Mouse (Mus musculus): ENCODE measurements around the gene Prmt1. TPM values are rescaled to one million over a fixed set of nuclear protein-coding genes. Genes with fewer than 3 reads are reported as not detected.

Prmt1 gene
- polyA plus RNA-seq, 2 experiments: 51.2 to 168 TPM

DNA sequence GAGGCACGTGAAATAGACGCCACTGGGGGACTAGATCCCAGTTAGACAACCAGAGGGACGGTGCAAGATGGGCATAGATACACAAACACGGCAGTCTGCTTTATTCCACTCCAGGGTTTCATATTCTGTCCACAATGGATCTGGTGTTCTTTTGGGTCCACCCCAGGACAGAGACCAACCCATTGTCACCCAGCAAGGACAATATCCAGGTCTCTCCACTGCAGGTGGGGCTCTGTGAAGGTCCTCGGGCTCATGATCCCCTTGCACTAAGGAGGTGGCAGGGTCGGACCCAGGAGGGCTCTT lies 11.3 kb downstream of the Prmt1 start:
- DNase-seq (ENCODE audit: low read depth in 3 of 3, low spot score in 3 of 3): no peak
- H3K36me3 ChIP-seq (replicated peaks; ENCODE audit: control insufficient read depth, insufficient read depth, low read depth): peaks cover 27% of the 10 kb centered on the region
- H3K4me2 ChIP-seq (ENCODE audit: low read depth): peak overlapping the region; percentile 67
- H3K9ac ChIP-seq (replicated peaks): no peak overlapping the region
- no peak overlapping the region for H3K4me3 ChIP-seq (ENCODE audit: insufficient read depth in 1 of 2, low read depth in 2 of 2, low read length in 2 of 2)
- TF ChIP-seq CTCF (IDR thresholded peaks at IDR 0.05; ENCODE audit: low read depth) (no peak), EP300 (IDR thresholded peaks at IDR 0.05; ENCODE audit: low read depth) (no peak)
- peaks cover 13 to 20% of the 10 kb centered on the region in 2 experiments for H3K4me1 ChIP-seq (replicated peaks; ENCODE audit: control insufficient read depth in 2 of 2, insufficient read depth in 2 of 2, low read length in 1 of 2)
- H3K27ac ChIP-seq: peak overlapping the region; percentile 20
- no peaks in the 10 kb centered on the region for H3K27me3 ChIP-seq (ENCODE audit: control insufficient read depth, insufficient read depth, low read length)
- no peak for ATAC-seq (ENCODE audit: insufficient read depth)
- WGBS (ENCODE audit: insufficient replicate concordance): 25% methylated on average over 6 of the region's 6 CpGs
- no peaks in the 10 kb centered on the region for H3K9me3 ChIP-seq (ENCODE audit: control insufficient read depth, low read length)

DNA sequence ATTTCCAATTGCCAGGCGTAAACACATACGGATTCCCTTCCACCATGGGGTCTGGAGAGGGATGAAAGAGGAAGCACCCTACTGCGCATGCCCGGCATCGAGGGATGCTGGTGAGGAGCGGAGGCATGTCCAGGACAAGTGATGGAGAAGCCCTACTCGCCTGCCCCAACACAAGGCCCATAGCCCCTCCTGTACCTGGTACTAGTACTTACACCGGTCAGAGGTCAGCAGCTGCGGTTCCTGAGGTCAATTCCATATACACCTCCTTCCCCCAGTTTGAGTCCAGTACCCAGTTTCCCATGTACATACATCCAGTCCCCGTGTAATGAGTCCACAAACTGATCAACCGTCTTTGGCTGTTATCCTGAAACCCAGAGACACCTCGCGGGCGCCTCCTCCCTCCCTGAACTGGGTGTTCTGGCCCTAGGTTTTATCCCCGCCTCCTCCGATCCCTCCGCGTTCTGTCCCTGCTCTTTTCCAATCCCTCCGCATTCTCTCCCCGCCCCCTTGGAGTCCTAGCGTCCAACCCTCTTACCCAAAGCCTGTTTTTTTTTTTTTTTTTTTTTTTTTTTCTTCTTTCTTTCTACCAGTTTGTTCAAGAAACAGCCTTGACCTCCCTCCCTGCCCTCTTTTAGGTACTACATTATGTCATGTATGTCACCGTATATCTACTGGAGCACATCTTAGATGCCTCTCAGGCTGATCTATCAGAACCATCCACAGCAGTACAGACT lies 11.8 kb downstream of the Prmt1 start, which contains the start of gene Cpt1c:
Gene Cpt1c, minus strand, starts transcription at position 469 of the 734 bp plus-strand sequence.
- WGBS (ENCODE audit: insufficient replicate concordance): 5% methylated on average over 22 of the region's 22 CpGs
- no peaks in the 10 kb centered on the region for H3K9me3 ChIP-seq (ENCODE audit: control insufficient read depth, low read length)
- H3K4me3 ChIP-seq (ENCODE audit: insufficient read depth in 1 of 2, low read depth in 2 of 2, low read length in 2 of 2): peak within 1 kb of the TSS; percentile 29 to 50
- peaks cover 25% of the 10 kb centered on the region for H3K36me3 ChIP-seq (replicated peaks; ENCODE audit: control insufficient read depth, insufficient read depth, low read depth)
- TF ChIP-seq EP300 (IDR thresholded peaks at IDR 0.05; ENCODE audit: low read depth) (peak; percentile 32; the same call in 1 of the 2 replicates), CTCF (IDR thresholded peaks at IDR 0.05; ENCODE audit: low read depth) (0 out of 2 replicates have a peak, but pooled peaks have one; percentile 19)
- peak within 1 kb of the TSS; percentile 16; the same call in 1 of the 2 replicates for H3K9ac ChIP-seq (replicated peaks)
- ATAC-seq (ENCODE audit: insufficient read depth) (peak; percentile 65), DNase-seq (ENCODE audit: low read depth in 3 of 3, low spot score in 3 of 3) (peak; percentile 57 to 74 (median 65))
- H3K4me1 ChIP-seq (replicated peaks; ENCODE audit: control insufficient read depth in 2 of 2, insufficient read depth in 2 of 2, low read length in 1 of 2): peaks cover 13 to 23% of the 10 kb centered on the region in 2 experiments
- H3K27me3 ChIP-seq (ENCODE audit: control insufficient read depth, insufficient read depth, low read length): no peaks in the 10 kb centered on the region
- H3K27ac ChIP-seq: peak within 1 kb of the TSS; percentile 59
- peak within 1 kb of the TSS; percentile 67 for H3K4me2 ChIP-seq (ENCODE audit: low read depth)

DNA sequence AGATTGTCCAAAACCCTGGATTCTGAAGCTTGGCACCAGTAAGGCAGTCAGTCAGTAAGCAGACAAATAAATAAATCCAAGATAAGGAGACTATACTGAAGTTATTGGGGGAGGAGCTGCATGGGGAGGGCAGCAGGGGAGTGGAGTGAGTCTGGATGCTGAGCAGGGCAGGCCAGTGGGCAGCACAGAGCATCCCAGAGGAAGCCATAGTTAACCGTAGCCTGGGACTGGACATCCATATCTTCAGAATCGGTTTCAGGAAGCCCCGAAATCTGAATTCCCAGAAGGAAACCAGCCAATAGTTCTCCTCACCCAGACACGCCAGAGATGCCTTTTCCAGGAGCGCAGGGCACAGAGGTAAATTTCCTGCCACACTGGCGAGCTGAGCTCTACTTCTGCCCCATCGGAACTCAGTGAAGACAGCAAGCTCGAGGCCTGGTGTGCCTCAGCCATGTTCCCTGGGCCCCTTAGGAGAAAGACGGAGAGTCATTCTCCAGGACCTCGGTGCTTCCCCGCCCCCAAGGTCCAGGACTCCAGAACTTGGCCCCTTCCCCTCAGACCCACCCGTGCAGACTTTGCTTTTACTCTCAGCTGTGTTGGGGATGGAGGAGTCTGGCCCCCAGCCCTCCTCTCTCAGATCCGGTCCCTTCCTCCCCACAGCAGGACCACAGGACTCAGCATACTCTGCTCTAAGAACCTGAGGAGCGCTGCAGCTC lies 12.8 kb downstream of the Prmt1 start:
- H3K9ac ChIP-seq (replicated peaks): no peak overlapping the region; the same call in 1 of the 2 replicates
- H3K27me3 ChIP-seq (ENCODE audit: control insufficient read depth, insufficient read depth, low read length): no peaks in the 10 kb centered on the region
- H3K36me3 ChIP-seq (replicated peaks; ENCODE audit: control insufficient read depth, insufficient read depth, low read depth): peaks cover 17% of the 10 kb centered on the region
- H3K4me2 ChIP-seq (ENCODE audit: low read depth): peak overlapping the region; percentile 67
- no peak for TF ChIP-seq EP300 (IDR thresholded peaks at IDR 0.05; ENCODE audit: low read depth)
- TF ChIP-seq CTCF (IDR thresholded peaks at IDR 0.05; ENCODE audit: low read depth): no peak
- H3K27ac ChIP-seq: no peak overlapping the region
- 52% methylated on average over 14 of the region's 14 CpGs for WGBS (ENCODE audit: insufficient replicate concordance)
- 0 out of 4 replicates have a peak overlapping the region, but pooled peaks of 1 of the 2 experiments have one; percentile 5 for H3K4me3 ChIP-seq (ENCODE audit: insufficient read depth in 1 of 2, low read depth in 2 of 2, low read length in 2 of 2)
- no peaks in the 10 kb centered on the region for H3K9me3 ChIP-seq (ENCODE audit: control insufficient read depth, low read length)
- peaks cover 13 to 23% of the 10 kb centered on the region in 2 experiments for H3K4me1 ChIP-seq (replicated peaks; ENCODE audit: control insufficient read depth in 2 of 2, insufficient read depth in 2 of 2, low read length in 1 of 2)
- no peak for ATAC-seq (ENCODE audit: insufficient read depth)
- DNase-seq (ENCODE audit: low read depth in 3 of 3, low spot score in 3 of 3): no peak

DNA sequence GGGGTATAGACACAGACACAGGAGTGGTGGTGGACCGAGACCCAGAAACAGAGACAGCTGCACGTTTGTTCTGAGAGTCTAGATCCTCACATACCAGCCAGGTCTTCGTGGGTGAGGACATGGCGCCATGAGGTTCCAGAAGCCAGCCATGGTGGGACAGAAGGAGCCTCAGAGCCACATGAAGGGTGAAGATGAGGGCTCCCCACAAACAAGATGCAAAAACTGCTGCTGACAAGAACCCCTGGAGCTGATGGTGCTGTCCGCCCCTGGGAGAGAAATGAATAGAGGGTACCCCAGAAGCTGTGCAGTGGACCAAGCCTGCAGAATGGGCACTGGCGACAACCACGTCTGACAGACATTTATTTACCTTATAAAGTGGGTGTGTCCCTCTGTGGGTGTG lies 15.2 kb downstream of the Prmt1 start:
- H3K4me1 ChIP-seq (replicated peaks; ENCODE audit: control insufficient read depth in 2 of 2, insufficient read depth in 2 of 2, low read length in 1 of 2): peaks cover 13 to 26% of the 10 kb centered on the region in 2 experiments
- TF ChIP-seq CTCF (IDR thresholded peaks at IDR 0.05; ENCODE audit: low read depth) (no peak), EP300 (IDR thresholded peaks at IDR 0.05; ENCODE audit: low read depth) (no peak)

DNA sequence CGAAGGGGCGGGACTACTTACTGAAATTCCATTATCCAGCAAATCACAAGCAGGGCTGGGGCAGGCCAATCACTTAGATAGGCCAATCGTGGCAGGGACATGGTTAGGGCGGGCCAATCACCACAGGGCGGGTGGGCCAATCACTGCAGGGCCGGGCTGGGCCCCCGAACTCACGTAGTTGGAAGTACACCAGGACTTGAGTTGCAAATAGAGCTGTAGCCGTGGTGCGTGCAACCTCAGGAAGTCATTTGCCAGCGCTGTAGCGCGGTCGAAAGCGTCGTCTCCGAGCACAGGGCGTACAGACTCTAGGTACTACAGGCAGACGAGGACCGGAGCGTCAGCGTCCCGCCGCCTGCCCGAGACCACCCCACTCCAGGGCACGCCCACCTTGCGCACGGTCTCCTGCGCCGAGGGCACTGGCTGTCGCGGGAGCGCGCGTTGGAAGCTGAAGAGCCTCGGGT lies 16.1 kb downstream of the Prmt1 start:
- Histone ChIP-seq H3K27ac (no peak overlapping the region), H3K4me1 (replicated peaks; ENCODE audit: control insufficient read depth in 2 of 2, insufficient read depth in 2 of 2, low read length in 1 of 2) (peaks cover 13 to 23% of the 10 kb centered on the region in 2 experiments)

More for the DNA sequence above, 15.2 kb downstream of the Prmt1 start:
- 53% methylated on average over 7 of the region's 7 CpGs for WGBS (ENCODE audit: insufficient replicate concordance)
- DNase-seq (ENCODE audit: low read depth in 3 of 3, low spot score in 3 of 3) (no peak), ATAC-seq (ENCODE audit: insufficient read depth) (no peak)
- Histone ChIP-seq H3K9ac (replicated peaks) (no peak overlapping the region), H3K4me3 (ENCODE audit: insufficient read depth in 1 of 2, low read depth in 2 of 2, low read length in 2 of 2) (no peak overlapping the region), H3K36me3 (replicated peaks; ENCODE audit: control insufficient read depth, insufficient read depth, low read depth) (no peaks in the 10 kb centered on the region; the same call in 1 of the 2 replicates), H3K27me3 (ENCODE audit: control insufficient read depth, insufficient read depth, low read length) (no peaks in the 10 kb centered on the region), H3K4me2 (ENCODE audit: low read depth) (peak overlapping the region; percentile 81), H3K27ac (no peak overlapping the region), H3K9me3 (ENCODE audit: control insufficient read depth, low read length) (no peaks in the 10 kb centered on the region)

More for the DNA sequence above, 16.1 kb downstream of the Prmt1 start:
- H3K27me3 ChIP-seq (ENCODE audit: control insufficient read depth, insufficient read depth, low read length): no peaks in the 10 kb centered on the region
- peak; percentile 85 for ATAC-seq (ENCODE audit: insufficient read depth)
- peak; percentile 61 to 71 (median 69) for DNase-seq (ENCODE audit: low read depth in 3 of 3, low spot score in 3 of 3)
- WGBS (ENCODE audit: insufficient replicate concordance): under 1% methylated on average over 36 of the region's 36 CpGs
- no peaks in the 10 kb centered on the region for H3K9me3 ChIP-seq (ENCODE audit: control insufficient read depth, low read length)
- H3K36me3 ChIP-seq (replicated peaks; ENCODE audit: control insufficient read depth, insufficient read depth, low read depth): no peaks in the 10 kb centered on the region
- H3K4me2 ChIP-seq (ENCODE audit: low read depth): peak overlapping the region; percentile 81
- TF ChIP-seq CTCF (IDR thresholded peaks at IDR 0.05; ENCODE audit: low read depth): no peak
- no peak for TF ChIP-seq EP300 (IDR thresholded peaks at IDR 0.05; ENCODE audit: low read depth)
- peak overlapping the region; percentile 35 for H3K9ac ChIP-seq (replicated peaks)
- peak overlapping the region; percentile 56 to 70 for H3K4me3 ChIP-seq (ENCODE audit: insufficient read depth in 1 of 2, low read depth in 2 of 2, low read length in 2 of 2)

Measured in liver, embryonic 14.5 days (tissue).